Mouse (Mus musculus): ENCODE measurements around the gene Hspb2. TPM values are rescaled to one million over a fixed set of nuclear protein-coding genes. Genes with fewer than 3 reads are reported as not detected.

Hspb2 gene
- total and polyA plus RNA-seq, 3 experiments, result not detected

- dilution Hi-C loops (cut with MboI; ENCODE audit: extremely low pct_ligation_motif_present, extremely low pct_unique_long_range_greater_than_20kb, low sequenced_read_pairs), result no loop called here
- no peak overlapping the region for H3K4me3 ChIP-seq (replicated peaks in 1 of 3; ENCODE audit: low read depth in 2 of 3, low read length in 2 of 3, poor library complexity in 1 of 3)
- no peak for DNase-seq (ENCODE audit: extremely low read depth)
- TF ChIP-seq CHD2 (IDR thresholded peaks at IDR 0.05; ENCODE audit: low read length) (no peak), NRF1 (IDR thresholded peaks at IDR 0.05; ENCODE audit: low read depth, low read length) (no peak), CTCF (conservative IDR thresholded peaks at IDR 0.05 in 1 of 2, IDR thresholded peaks at IDR 0.05 in 1 of 2; ENCODE audit: low read depth in 2 of 2, low read length in 2 of 2) (no peak), MAZ (IDR thresholded peaks at IDR 0.05; ENCODE audit: low read depth, low read length) (no peak), MXI1 (IDR thresholded peaks at IDR 0.05; ENCODE audit: low read depth, low read length) (no peak), USF2 (conservative IDR thresholded peaks at IDR 0.05; ENCODE audit: low read depth, low read length) (no peak), SIN3A (IDR thresholded peaks at IDR 0.05; ENCODE audit: low read length) (no peak), JUN (IDR thresholded peaks at IDR 0.05; ENCODE audit: insufficient read depth, low read depth, low read length) (no peak), USF1 (IDR thresholded peaks at IDR 0.05; ENCODE audit: low read depth, low read length) (no peak), ZMIZ1 (IDR thresholded peaks at IDR 0.05; ENCODE audit: low read depth, low read length) (no peak)
- H3K27me3 ChIP-seq (replicated peaks), result no peaks in the 10 kb centered on the region
- no peak overlapping the region for H3K4me2 ChIP-seq (ENCODE audit: insufficient read depth, low read depth, poor library complexity, severe bottlenecking)
- H3K4me1 ChIP-seq (ENCODE audit: control insufficient read depth in 1 of 2, insufficient read depth in 2 of 2), result peaks cover 3 to 10% of the 10 kb centered on the region in 2 experiments; a peak in 3 of 4 replicates
- in situ Hi-C loops (cut with MboI; ENCODE audit: low pct_ligation_motif_present, low pct_unique_long_range_greater_than_20kb, low sequenced_read_pairs), result no loop called here
- no peaks in the 10 kb centered on the region for H3K9me3 ChIP-seq (replicated peaks; ENCODE audit: low read length)
- no peaks in the 10 kb centered on the region for H3K79me2 ChIP-seq (replicated peaks; ENCODE audit: control insufficient read depth, extremely low read depth, insufficient read depth, poor library complexity, severe bottlenecking)
- H3K27ac ChIP-seq (ENCODE audit: insufficient read depth, low read depth), result no peak overlapping the region
- no peak overlapping the region for H3K9ac ChIP-seq (ENCODE audit: insufficient read depth, low read depth)
- H3K36me3 ChIP-seq (replicated peaks in 1 of 2; ENCODE audit: control insufficient read depth in 1 of 2, insufficient read depth in 1 of 2, low read length in 1 of 2), result no peaks in the 10 kb centered on the region
These were observed 9.9 kb downstream of the Hspb2 start for GRCm38 (mm10) chr9:50742261-50742660.

GRCm38 (mm10) chr9:50740867-50741784 lies 11.0 kb downstream of the Hspb2 start:
- Histone ChIP-seq H3K4me3 (replicated peaks in 1 of 3; ENCODE audit: low read depth in 2 of 3, low read length in 2 of 3, poor library complexity in 1 of 3) (no peak overlapping the region), H3K79me2 (replicated peaks; ENCODE audit: control insufficient read depth, extremely low read depth, insufficient read depth, poor library complexity, severe bottlenecking) (no peaks in the 10 kb centered on the region), H3K27me3 (replicated peaks) (peaks cover under 1% of the 10 kb centered on the region), H3K27ac (ENCODE audit: insufficient read depth, low read depth) (no peak overlapping the region), H3K9ac (ENCODE audit: insufficient read depth, low read depth) (no peak overlapping the region), H3K4me2 (ENCODE audit: insufficient read depth, low read depth, poor library complexity, severe bottlenecking) (no peak overlapping the region), H3K36me3 (replicated peaks in 1 of 2; ENCODE audit: control insufficient read depth in 1 of 2, insufficient read depth in 1 of 2, low read length in 1 of 2) (no peaks in the 10 kb centered on the region), H3K4me1 (ENCODE audit: control insufficient read depth in 1 of 2, insufficient read depth in 2 of 2) (peaks cover 3 to 10% of the 10 kb centered on the region in 2 experiments; a peak in 3 of 4 replicates), H3K9me3 (replicated peaks; ENCODE audit: low read length) (no peaks in the 10 kb centered on the region)
- no peak for DNase-seq (ENCODE audit: extremely low read depth)
- no peak for TF ChIP-seq ZMIZ1 (IDR thresholded peaks at IDR 0.05; ENCODE audit: low read depth, low read length)
- no peak for TF ChIP-seq MAX (IDR thresholded peaks at IDR 0.05; ENCODE audit: low read length)
- TF ChIP-seq JUN (IDR thresholded peaks at IDR 0.05; ENCODE audit: insufficient read depth, low read depth, low read length), result no peak
- no peak for TF ChIP-seq RAD21 (IDR thresholded peaks at IDR 0.05; ENCODE audit: low read depth, low read length)
- TF ChIP-seq ZKSCAN1 (IDR thresholded peaks at IDR 0.05; ENCODE audit: borderline replicate concordance, low read depth, low read length), result no peak
- no peak for TF ChIP-seq EP300 (IDR thresholded peaks at IDR 0.05; ENCODE audit: low read length)
- no peak for TF ChIP-seq ETS1 (conservative IDR thresholded peaks at IDR 0.05; ENCODE audit: low read depth, low read length)
- TF ChIP-seq POLR2AphosphoS2 (IDR thresholded peaks at IDR 0.05; ENCODE audit: low read depth, low read length), result no peak
- TF ChIP-seq IRF4 (IDR thresholded peaks at IDR 0.05; ENCODE audit: low read depth, low read length), result no peak
- no peak for TF ChIP-seq TBP (conservative IDR thresholded peaks at IDR 0.05; ENCODE audit: low read depth, low read length)
- no peak for TF ChIP-seq SMC3 (IDR thresholded peaks at IDR 0.05; ENCODE audit: low read depth, low read length)
- no peak for TF ChIP-seq BHLHE40 (IDR thresholded peaks at IDR 0.05; ENCODE audit: low read depth, low read length)
- no peak for TF ChIP-seq ELF1 (IDR thresholded peaks at IDR 0.05; ENCODE audit: low read depth, low read length)
- no peak for TF ChIP-seq ZNF384 (IDR thresholded peaks at IDR 0.05; ENCODE audit: low read depth, low read length)
- in situ Hi-C loops (cut with MboI; ENCODE audit: low pct_ligation_motif_present, low pct_unique_long_range_greater_than_20kb, low sequenced_read_pairs) (no loop called here), dilution Hi-C loops (cut with MboI; ENCODE audit: extremely low pct_ligation_motif_present, extremely low pct_unique_long_range_greater_than_20kb, low sequenced_read_pairs) (no loop called here)

Measured in CH12.LX (cell line).